Mouse (Mus musculus): ENCODE data around the gene Shprh. TPM values are rescaled to one million over a fixed set of nuclear protein-coding genes. Genes with fewer than 3 reads are reported as not detected.
"Not testable (repeated sequence)": the region's sequence is repeated elsewhere in the genome, so short reads cannot be mapped to it uniquely, and the experiment has no call there.

The Shprh gene
- polyA plus RNA-seq, 1 experiment from 2014 or later = 22.6 TPM

GRCm38 (mm10) chr10:11170252-11170651, 21.0 kb downstream of the Shprh start:
- 90% methylated on average over 5 of the region's 5 CpGs for WGBS

DNA sequence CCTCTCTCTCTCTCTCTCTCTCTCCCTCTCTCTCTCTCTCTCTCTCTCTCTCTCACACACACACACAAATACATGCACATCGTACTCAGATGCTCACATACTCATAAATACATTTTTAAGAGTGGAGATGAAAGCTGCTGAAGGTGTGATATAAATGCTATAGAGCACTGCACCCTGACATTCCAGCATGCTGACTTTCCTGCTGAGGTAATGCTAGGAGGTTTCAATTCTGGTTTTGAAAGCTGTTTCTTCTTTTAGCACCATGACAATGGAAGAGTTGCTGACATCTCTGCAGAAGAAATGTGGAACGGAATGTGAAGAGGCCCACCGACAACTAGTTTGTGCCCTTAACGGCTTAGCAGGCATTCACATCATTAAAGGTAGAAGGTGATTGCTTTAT, 22.4 kb downstream of the Shprh start:
- no peak for ATAC-seq (ENCODE audit: insufficient number of reproducible peaks, low FRiP score, low TSS enrichment, low read depth)
- H3K4me2 ChIP-seq (ENCODE audit: low read depth, severe bottlenecking) = no peak overlapping the region
- no peaks in the 10 kb centered on the region for H3K9me3 ChIP-seq (ENCODE audit: control insufficient read depth, low read length)
- peaks cover 22% of the 10 kb centered on the region; the same call in 1 of the 2 replicates for H3K36me3 ChIP-seq (ENCODE audit: control insufficient read depth, insufficient read depth, low read length)
- H3K9ac ChIP-seq (ENCODE audit: low read length) = no peak overlapping the region
- H3K27ac ChIP-seq (replicated peaks; ENCODE audit: low read depth, low read length) = no peak overlapping the region
- no peak overlapping the region for H3K4me3 ChIP-seq (ENCODE audit: low read depth, low read length)
- H3K4me1 ChIP-seq (ENCODE audit: control insufficient read depth, insufficient read depth, low read length) = no peaks in the 10 kb centered on the region
- H3K27me3 ChIP-seq (ENCODE audit: control insufficient read depth, insufficient read depth, low read length) = no peaks in the 10 kb centered on the region
- no peak for DNase-seq (ENCODE audit: low spot score)
- WGBS = 92% methylated on average over 4 of the region's 4 CpGs

More at GRCm38 (mm10) chr10:11170252-11170651, 21.0 kb downstream of the Shprh start:
- no peaks in the 10 kb centered on the region for H3K4me1 ChIP-seq (ENCODE audit: control insufficient read depth, insufficient read depth, low read length)
- H3K27me3 ChIP-seq (ENCODE audit: control insufficient read depth, insufficient read depth, low read length) = no peaks in the 10 kb centered on the region
- no peaks in the 10 kb centered on the region for H3K9me3 ChIP-seq (ENCODE audit: control insufficient read depth, low read length)
- H3K9ac ChIP-seq (ENCODE audit: low read length) = no peak overlapping the region
- no peak for ATAC-seq (ENCODE audit: insufficient number of reproducible peaks, low FRiP score, low TSS enrichment, low read depth)
- DNase-seq (ENCODE audit: low spot score) = no peak
- H3K36me3 ChIP-seq (ENCODE audit: control insufficient read depth, insufficient read depth, low read length) = peaks cover 22% of the 10 kb centered on the region; the same call in 1 of the 2 replicates
- no peak overlapping the region for H3K27ac ChIP-seq (replicated peaks; ENCODE audit: low read depth, low read length)
- H3K4me3 ChIP-seq (ENCODE audit: low read depth, low read length) = no peak overlapping the region
- H3K4me2 ChIP-seq (ENCODE audit: low read depth, severe bottlenecking) = no peak overlapping the region

DNA sequence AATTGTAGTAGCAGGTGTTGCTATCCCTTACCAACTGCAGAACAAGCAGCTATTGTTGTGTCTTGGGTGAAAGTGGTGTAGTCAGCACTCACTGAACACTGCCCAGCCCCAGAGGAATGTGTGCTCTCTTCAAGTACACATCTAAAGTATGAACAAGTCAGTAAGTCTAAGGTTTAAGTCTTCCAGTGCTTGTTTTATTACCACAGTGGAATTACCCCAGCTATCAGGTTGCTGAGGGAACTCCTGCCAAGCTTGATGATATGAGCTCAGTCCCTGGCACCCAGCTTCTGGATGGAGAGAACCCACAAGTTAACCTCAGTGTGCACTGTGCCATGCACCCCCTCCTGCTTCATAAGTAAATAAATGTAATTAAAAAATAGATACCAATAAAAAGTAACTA, 23.3 kb downstream of the Shprh start:
- no peak overlapping the region for H3K4me3 ChIP-seq (ENCODE audit: low read depth, low read length)
- H3K4me1 ChIP-seq (ENCODE audit: control insufficient read depth, insufficient read depth, low read length) = no peaks in the 10 kb centered on the region
- H3K9me3 ChIP-seq (ENCODE audit: control insufficient read depth, low read length) = no peaks in the 10 kb centered on the region
- DNase-seq (ENCODE audit: low spot score) = no peak
- H3K9ac ChIP-seq (ENCODE audit: low read length) = no peak overlapping the region
- H3K27ac ChIP-seq (replicated peaks; ENCODE audit: low read depth, low read length) = no peak overlapping the region
- H3K27me3 ChIP-seq (ENCODE audit: control insufficient read depth, insufficient read depth, low read length) = no peaks in the 10 kb centered on the region
- H3K36me3 ChIP-seq (ENCODE audit: control insufficient read depth, insufficient read depth, low read length) = peaks cover 15% of the 10 kb centered on the region; the same call in 1 of the 2 replicates
- H3K4me2 ChIP-seq (ENCODE audit: low read depth, severe bottlenecking) = no peak overlapping the region
- ATAC-seq (ENCODE audit: insufficient number of reproducible peaks, low FRiP score, low TSS enrichment, low read depth) = no peak

GRCm38 (mm10) chr10:11175801-11176482, 26.7 kb downstream of the Shprh start:
- no peak overlapping the region for H3K9ac ChIP-seq (ENCODE audit: low read length)
- no peak overlapping the region for H3K4me2 ChIP-seq (ENCODE audit: low read depth, severe bottlenecking)
- H3K4me1 ChIP-seq (ENCODE audit: control insufficient read depth, insufficient read depth, low read length) = no peaks in the 10 kb centered on the region
- DNase-seq (ENCODE audit: low spot score) (no peak), ATAC-seq (ENCODE audit: insufficient number of reproducible peaks, low FRiP score, low TSS enrichment, low read depth) (no peak)
- no peak overlapping the region for H3K4me3 ChIP-seq (ENCODE audit: low read depth, low read length)
- H3K27ac ChIP-seq (replicated peaks; ENCODE audit: low read depth, low read length) = no peak overlapping the region
- H3K27me3 ChIP-seq (ENCODE audit: control insufficient read depth, insufficient read depth, low read length) = no peaks in the 10 kb centered on the region
- no peaks in the 10 kb centered on the region for H3K9me3 ChIP-seq (ENCODE audit: control insufficient read depth, low read length)
- H3K36me3 ChIP-seq (ENCODE audit: control insufficient read depth, insufficient read depth, low read length) = peaks cover 14% of the 10 kb centered on the region
- 83% methylated on average over 8 of the region's 8 CpGs for WGBS

DNA sequence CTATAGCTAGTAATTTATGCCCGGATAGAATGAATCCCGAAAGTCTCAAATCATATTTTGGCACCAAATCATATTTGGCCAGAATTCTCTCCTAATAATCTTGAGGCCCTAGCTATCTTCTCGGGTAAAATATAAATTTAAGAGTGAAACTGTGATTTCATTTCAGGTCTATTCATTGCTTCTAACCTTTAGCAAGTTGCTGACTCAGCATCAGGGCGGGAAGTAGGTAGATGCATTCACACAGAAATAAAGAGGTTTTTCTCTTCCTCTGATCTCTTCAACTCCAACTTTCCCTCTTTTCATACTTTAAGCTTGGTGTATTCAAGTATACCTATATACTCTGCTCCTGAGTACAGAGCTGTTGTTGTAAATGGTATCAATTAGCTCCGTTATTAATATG, 30.9 kb downstream of the Shprh start:
- no peak overlapping the region for H3K4me2 ChIP-seq (ENCODE audit: low read depth, severe bottlenecking)
- DNase-seq (ENCODE audit: low spot score) (no peak), ATAC-seq (ENCODE audit: insufficient number of reproducible peaks, low FRiP score, low TSS enrichment, low read depth) (no peak)
- no peak overlapping the region for H3K9ac ChIP-seq (ENCODE audit: low read length)
- no peaks in the 10 kb centered on the region for H3K9me3 ChIP-seq (ENCODE audit: control insufficient read depth, low read length)
- 89% methylated on average over 5 of the region's 5 CpGs for WGBS
- peaks cover 12% of the 10 kb centered on the region for H3K36me3 ChIP-seq (ENCODE audit: control insufficient read depth, insufficient read depth, low read length)
- H3K27ac ChIP-seq (replicated peaks; ENCODE audit: low read depth, low read length) = no peak overlapping the region
- H3K27me3 ChIP-seq (ENCODE audit: control insufficient read depth, insufficient read depth, low read length) = no peaks in the 10 kb centered on the region
- no peak overlapping the region for H3K4me3 ChIP-seq (ENCODE audit: low read depth, low read length)
- H3K4me1 ChIP-seq (ENCODE audit: control insufficient read depth, insufficient read depth, low read length) = no peaks in the 10 kb centered on the region

- DNase-seq (ENCODE audit: low spot score) (no peak), ATAC-seq (ENCODE audit: insufficient number of reproducible peaks, low FRiP score, low TSS enrichment, low read depth) (no peak)
- Histone ChIP-seq H3K9ac (ENCODE audit: low read length) (no peak overlapping the region), H3K9me3 (ENCODE audit: control insufficient read depth, low read length) (no peaks in the 10 kb centered on the region), H3K4me1 (ENCODE audit: control insufficient read depth, insufficient read depth, low read length) (no peaks in the 10 kb centered on the region), H3K27ac (replicated peaks; ENCODE audit: low read depth, low read length) (no peak overlapping the region), H3K36me3 (ENCODE audit: control insufficient read depth, insufficient read depth, low read length) (peaks cover 10% of the 10 kb centered on the region; the same call in 1 of the 2 replicates), H3K27me3 (ENCODE audit: control insufficient read depth, insufficient read depth, low read length) (no peaks in the 10 kb centered on the region), H3K4me2 (ENCODE audit: low read depth, severe bottlenecking) (no peak overlapping the region), H3K4me3 (ENCODE audit: low read depth, low read length) (no peak overlapping the region)
- WGBS = 92% methylated on average over 1 of the region's 1 CpGs
Observed at GRCm38 (mm10) chr10:11197341-11197740, 48.1 kb downstream of the Shprh start.

DNA sequence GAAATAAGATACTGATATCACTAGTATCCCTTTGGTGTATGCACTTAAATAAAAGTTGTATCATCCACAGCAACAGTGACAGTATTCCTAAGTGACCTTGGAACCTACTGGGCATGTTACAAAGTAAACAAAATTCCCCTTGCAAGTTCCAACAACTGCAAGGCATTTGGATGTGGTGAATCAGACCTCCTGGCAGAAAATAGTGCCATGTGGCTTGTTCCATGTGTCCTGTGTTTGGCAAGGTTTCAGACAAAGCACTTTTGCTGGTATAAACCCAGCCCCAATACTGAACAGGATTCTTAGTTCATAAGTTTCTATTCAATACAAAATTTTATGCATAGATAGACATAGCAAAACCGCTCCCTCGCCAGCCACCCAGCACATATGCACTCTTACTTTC, 49.1 kb downstream of the Shprh start:
- ATAC-seq (ENCODE audit: insufficient number of reproducible peaks, low FRiP score, low TSS enrichment, low read depth) (no peak), DNase-seq (ENCODE audit: low spot score) (no peak)
- no peaks in the 10 kb centered on the region for H3K27me3 ChIP-seq (ENCODE audit: control insufficient read depth, insufficient read depth, low read length)
- H3K9me3 ChIP-seq (ENCODE audit: control insufficient read depth, low read length) = no peaks in the 10 kb centered on the region
- H3K9ac ChIP-seq (ENCODE audit: low read length) = no peak overlapping the region
- no peak overlapping the region for H3K27ac ChIP-seq (replicated peaks; ENCODE audit: low read depth, low read length)
- no peak overlapping the region for H3K4me3 ChIP-seq (ENCODE audit: low read depth, low read length)
- H3K4me2 ChIP-seq (ENCODE audit: low read depth, severe bottlenecking) = no peak overlapping the region
- 97% methylated on average over 2 of the region's 2 CpGs for WGBS
- peaks cover 6% of the 10 kb centered on the region; the same call in 1 of the 2 replicates for H3K36me3 ChIP-seq (ENCODE audit: control insufficient read depth, insufficient read depth, low read length)
- no peaks in the 10 kb centered on the region for H3K4me1 ChIP-seq (ENCODE audit: control insufficient read depth, insufficient read depth, low read length)

- ATAC-seq (ENCODE audit: insufficient number of reproducible peaks, low FRiP score, low TSS enrichment, low read depth) (no peak), DNase-seq (ENCODE audit: low spot score) (no peak)
- 90% methylated on average over 4 of the region's 4 CpGs for WGBS
- H3K4me2 ChIP-seq (ENCODE audit: low read depth, severe bottlenecking) = no peak overlapping the region
- no peaks in the 10 kb centered on the region for H3K9me3 ChIP-seq (ENCODE audit: control insufficient read depth, low read length)
- no peaks in the 10 kb centered on the region for H3K4me1 ChIP-seq (ENCODE audit: control insufficient read depth, insufficient read depth, low read length)
- H3K36me3 ChIP-seq (ENCODE audit: control insufficient read depth, insufficient read depth, low read length) = 0 out of 2 replicates have a peak, but pooled peaks cover 2% of the 10 kb centered on the region
- H3K27me3 ChIP-seq (ENCODE audit: control insufficient read depth, insufficient read depth, low read length) = no peaks in the 10 kb centered on the region
- H3K9ac ChIP-seq (ENCODE audit: low read length) = no peak overlapping the region
- no peak overlapping the region for H3K4me3 ChIP-seq (ENCODE audit: low read depth, low read length)
- no peak overlapping the region for H3K27ac ChIP-seq (replicated peaks; ENCODE audit: low read depth, low read length)
Observed at GRCm38 (mm10) chr10:11199980-11200379, 50.8 kb downstream of the Shprh start.

DNA sequence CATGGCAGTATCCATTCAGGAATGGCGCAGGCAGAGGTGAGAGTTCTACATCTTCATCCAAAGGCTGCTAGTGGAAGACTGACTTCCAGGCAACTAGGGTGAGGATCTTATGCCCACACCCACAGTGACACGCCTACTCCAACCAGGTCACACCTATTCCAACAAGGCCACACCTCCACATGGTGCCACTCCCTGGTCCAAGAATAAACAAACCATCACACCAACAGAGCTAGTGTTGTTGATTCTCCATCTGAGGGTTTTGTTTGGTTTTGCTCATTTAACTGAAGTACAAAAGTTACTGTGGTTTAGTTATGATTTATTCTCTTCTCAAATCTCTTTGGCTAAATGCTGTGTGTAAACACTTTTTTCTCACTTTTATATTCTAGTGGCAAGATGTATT, 56.7 kb downstream of the Shprh start:
- 93% methylated on average over 2 of the region's 2 CpGs for whole genome bisulfite sequencing
- not testable (repeated sequence) for ATAC-seq (ENCODE audit: insufficient number of reproducible peaks, low FRiP score, low TSS enrichment, low read depth); H3K36me3 ChIP-seq (ENCODE audit: control insufficient read depth, insufficient read depth, low read length); H3K4me2 ChIP-seq (ENCODE audit: low read depth, severe bottlenecking); H3K9me3 ChIP-seq (ENCODE audit: control insufficient read depth, low read length); H3K27me3 ChIP-seq (ENCODE audit: control insufficient read depth, insufficient read depth, low read length); DNase-seq (ENCODE audit: low spot score); H3K27ac ChIP-seq (replicated peaks; ENCODE audit: low read depth, low read length); H3K9ac ChIP-seq (ENCODE audit: low read length); H3K4me1 ChIP-seq (ENCODE audit: control insufficient read depth, insufficient read depth, low read length); H3K4me3 ChIP-seq (ENCODE audit: low read depth, low read length)

Data from limb, embryonic 11.5 days (tissue).